In genomic region chr10:71667160-71667571, GRCm38 (mm10) we compare ENCODE assay signal across 11 mouse cellular contexts.
DNase-seq lines count a peak whose midpoint lies in the region; ATAC-seq lines count a peak whose summit lies in the region.
"Had no signal": no experiment of that assay in that cellular context is flagged by ENCODE, and none has a peak within 500 bp of the region (broad histone marks: within the 10 kb centered on the region; RNA-seq: fewer than 3 reads in every experiment).

No protein-coding gene starts in this region.

- no peaks in the 10 kb centered on the region for H3K36me3 ChIP-seq in embryonic facial prominence, embryonic 14.5 days (ENCODE audit: control insufficient read depth, insufficient read depth, low read length)
- no peaks in the 10 kb centered on the region for H3K36me3 ChIP-seq in embryonic facial prominence, embryonic 10.5 days (replicated peaks)
- H3K36me3 ChIP-seq in hindbrain, embryonic 14.5 days (replicated peaks; ENCODE audit: control insufficient read depth, insufficient read depth) = no peaks in the 10 kb centered on the region
- H3K36me3 ChIP-seq in intestine, embryonic 16.5 days (ENCODE audit: control insufficient read depth, insufficient read depth, low read length) = no peaks in the 10 kb centered on the region
- H3K36me3 ChIP-seq: heart, embryonic 15.5 days had no signal

- no peaks in the 10 kb centered on the region for H3K4me1 ChIP-seq in embryonic facial prominence, embryonic 14.5 days (ENCODE audit: control insufficient read depth, insufficient read depth, low read length)
- no peaks in the 10 kb centered on the region for H3K4me1 ChIP-seq in embryonic facial prominence, embryonic 10.5 days
- no peaks in the 10 kb centered on the region for H3K4me1 ChIP-seq in hindbrain, embryonic 14.5 days (replicated peaks; ENCODE audit: control insufficient read depth, insufficient read depth, low read length)
- no peaks in the 10 kb centered on the region for H3K4me1 ChIP-seq in intestine, embryonic 16.5 days (ENCODE audit: control insufficient read depth, insufficient read depth, low read length)
- H3K4me1 ChIP-seq: heart, embryonic 15.5 days had no signal

- WGBS in embryonic facial prominence, embryonic 14.5 days = 78% methylated on average over 7 of the region's 7 CpGs
- 86% methylated on average over 7 of the region's 7 CpGs for WGBS in embryonic facial prominence, embryonic 10.5 days
- WGBS in hindbrain, embryonic 14.5 days = 63% methylated on average over 7 of the region's 7 CpGs
- 84% methylated on average over 7 of the region's 7 CpGs for WGBS in intestine, embryonic 16.5 days

- no peak overlapping the region for H3K4me3 ChIP-seq in embryonic facial prominence, embryonic 14.5 days (ENCODE audit: low read depth, low read length)
- H3K4me3 ChIP-seq in embryonic facial prominence, embryonic 10.5 days = no peak overlapping the region
- no peak overlapping the region for H3K4me3 ChIP-seq in hindbrain, embryonic 14.5 days (replicated peaks; ENCODE audit: low read length)
- H3K4me3 ChIP-seq in intestine, embryonic 16.5 days (ENCODE audit: low read length) = no peak overlapping the region
- H3K4me3 ChIP-seq: heart, embryonic 15.5 days; myocyte had no signal

- H3K9ac ChIP-seq in embryonic facial prominence, embryonic 14.5 days (ENCODE audit: low read depth, low read length) = no peak overlapping the region
- H3K9ac ChIP-seq in hindbrain, embryonic 14.5 days = no peak overlapping the region
- H3K9ac ChIP-seq in intestine, embryonic 16.5 days (ENCODE audit: low read depth, low read length) = no peak overlapping the region
- H3K9ac ChIP-seq: heart, embryonic 15.5 days had no signal

- no peak overlapping the region for H3K4me2 ChIP-seq in embryonic facial prominence, embryonic 14.5 days (ENCODE audit: low read depth, low read length)
- H3K4me2 ChIP-seq in hindbrain, embryonic 14.5 days (replicated peaks) = no peak overlapping the region
- no peak overlapping the region for H3K4me2 ChIP-seq in intestine, embryonic 16.5 days (ENCODE audit: low read depth, low read length)
- H3K4me2 ChIP-seq: heart, embryonic 15.5 days had no signal

- no peak overlapping the region for H3K27ac ChIP-seq in embryonic facial prominence, embryonic 14.5 days (replicated peaks; ENCODE audit: low read depth, low read length)
- no peak overlapping the region for H3K27ac ChIP-seq in embryonic facial prominence, embryonic 10.5 days (replicated peaks)
- no peak overlapping the region for H3K27ac ChIP-seq in hindbrain, embryonic 14.5 days
- no peak overlapping the region for H3K27ac ChIP-seq in intestine, embryonic 16.5 days (ENCODE audit: low read length)
- H3K27ac ChIP-seq: heart, embryonic 15.5 days; kidney, postnatal 0 days had no signal

- no peaks in the 10 kb centered on the region for H3K27me3 ChIP-seq in embryonic facial prominence, embryonic 14.5 days (replicated peaks; ENCODE audit: control insufficient read depth, insufficient read depth, low read length)
- no peaks in the 10 kb centered on the region for H3K27me3 ChIP-seq in embryonic facial prominence, embryonic 10.5 days (replicated peaks; ENCODE audit: low read depth, poor library complexity, severe bottlenecking)
- no peaks in the 10 kb centered on the region for H3K27me3 ChIP-seq in hindbrain, embryonic 14.5 days (ENCODE audit: control insufficient read depth, insufficient read depth, low read length)
- no peaks in the 10 kb centered on the region for H3K27me3 ChIP-seq in intestine, embryonic 16.5 days (replicated peaks; ENCODE audit: control insufficient read depth, insufficient read depth, low read length)
- H3K27me3 ChIP-seq: heart, embryonic 15.5 days had no signal

- DNase-seq in embryonic facial prominence, embryonic 14.5 days (ENCODE audit: low spot score) = peak; percentile 33
- DNase-seq in embryonic facial prominence, embryonic 10.5 days (ENCODE audit: low spot score) = no peak
- peak; percentile 40 for DNase-seq in hindbrain, embryonic 14.5 days (ENCODE audit: low spot score)
- peak; percentile 5 to 62 for DNase-seq in left cerebral cortex, adult 8-10 months (ENCODE audit: low spot score in 2 of 2)
- DNase-seq in right cerebral cortex, postnatal 10 days (ENCODE audit: low spot score in 2 of 2) = peak; percentile 73 to 80
- no peak for DNase-seq in thymus, postnatal 14 days

- H3K9me3 ChIP-seq in embryonic facial prominence, embryonic 14.5 days (ENCODE audit: control insufficient read depth, low read length) = no peaks in the 10 kb centered on the region
- H3K9me3 ChIP-seq in embryonic facial prominence, embryonic 10.5 days = no peaks in the 10 kb centered on the region
- H3K9me3 ChIP-seq in hindbrain, embryonic 14.5 days (ENCODE audit: control insufficient read depth, low read length) = no peaks in the 10 kb centered on the region
- H3K9me3 ChIP-seq in intestine, embryonic 16.5 days (ENCODE audit: control insufficient read depth, low read length) = no peaks in the 10 kb centered on the region
- H3K9me3 ChIP-seq: heart, embryonic 15.5 days had no signal

- ATAC-seq in embryonic facial prominence, embryonic 14.5 days (ENCODE audit: low read depth) = no peak
- ATAC-seq in hindbrain, embryonic 14.5 days (ENCODE audit: low FRiP score) = peak; percentile 82
- no peak for ATAC-seq in intestine, embryonic 16.5 days
- ATAC-seq in megakaryocyte, adult 5-6 weeks (ENCODE audit: poor library complexity, severe bottlenecking) = no peak

Comparison
In these comparisons a context has a peak if more than half of its experiments do, and no peak if none do; other contexts are left out.
1. DNase-seq: peak in embryonic facial prominence, embryonic 14.5 days (single experiment), hindbrain, embryonic 14.5 days (single experiment), left cerebral cortex, adult 8-10 months (2 of 2) and right cerebral cortex, postnatal 10 days (2 of 2); none in embryonic facial prominence, embryonic 10.5 days (single experiment) and thymus, postnatal 14 days (single experiment).